Mouse (Mus musculus) midbrain, postnatal 0 days (tissue): ENCODE measurements around the gene Rpl34. TPM values are rescaled to one million over a fixed set of nuclear protein-coding genes. Genes with fewer than 3 reads are reported as not detected.

Experiments used
- ATAC-seq: fragments of 200-750 bp; cut with Nextera tagmentation; 2 replicates; pipeline ENCODE4 v1.8.0; 2017; ENCODE audit warnings: moderate number of reproducible peaks, mild to moderate bottlenecking, moderate TSS enrichment, moderate library complexity; ENCODE audit not compliant: low FRiP score
- DNase-seq: peaks from one replicate; pipeline ENCODE4 v3.0.0-alpha.2; 2015; ENCODE audit warnings: low spot score
- H3K27ac ChIP-seq: fragments of 300-500 bp; sonication (generic); 2 replicates; pipeline ENCODE4 v1.5.1; 2014; ENCODE audit warnings: low read depth, mild to moderate bottlenecking, low read length, mixed read lengths
- H3K27me3 ChIP-seq: fragments of 300-500 bp; sonication (generic); 2 replicates; pipeline ENCODE4 v1.6.1; 2014; ENCODE audit warnings: low read length, control low read depth, mixed read lengths; ENCODE audit not compliant: insufficient read depth
- H3K36me3 ChIP-seq: fragments of 300-500 bp; sonication (generic); 2 replicates; pipeline ENCODE4 v1.6.1; 2014; ENCODE audit warnings: low read length, control low read depth, mixed read lengths; ENCODE audit not compliant: insufficient read depth
- H3K4me1 ChIP-seq: fragments of 300-500 bp; sonication (generic); 2 replicates; pipeline ENCODE4 v1.6.1; 2014; ENCODE audit warnings: mild to moderate bottlenecking, control low read depth, antibody characterized with exemption, low read length, mixed read lengths; ENCODE audit not compliant: insufficient read depth
- H3K4me2 ChIP-seq: fragments of 300-500 bp; sonication (generic); 2 replicates; pipeline ENCODE4 v1.6.1; 2014; ENCODE audit warnings: low read depth, mild to moderate bottlenecking, low read length, mixed read lengths; ENCODE audit not compliant: poor library complexity, severe bottlenecking
- H3K4me3 ChIP-seq: fragments of 300-500 bp; sonication (generic); 2 replicates; pipeline ENCODE4 v1.5.1; 2014; ENCODE audit warnings: low read depth, mild to moderate bottlenecking, low read length, moderate library complexity
- H3K9ac ChIP-seq: fragments of 300-500 bp; sonication (generic); replicated peaks from 2 replicates; pipeline ENCODE4 v1.6.1; 2014; ENCODE audit warnings: mild to moderate bottlenecking, low read length, moderate library complexity, mixed read lengths; ENCODE audit not compliant: poor library complexity, severe bottlenecking
- H3K9me3 ChIP-seq: fragments of 300-500 bp; sonication (generic); 2 replicates; pipeline ENCODE4 v1.6.1; 2016; ENCODE audit warnings: low read length, control low read depth
- CTCF ChIP-seq: IDR thresholded peaks from 2 replicates; pipeline ENCODE4 v1.5.1; 2016; ENCODE audit warnings: antibody characterized with exemption, mild to moderate bottlenecking
- WGBS: fragments of 180-500 bp; shearing (Covaris S2); extraction: QIAGEN DNeasy Blood & Tissue Kit; methylation state at CpG from one replicate; pipeline ENCODE4 v1.1.7; 2014; 5-methylcytosine and 5-hydroxymethylcytosine counted together
- polyA plus RNA-seq: library from polyadenylated mRNA; unstranded; fragments of >200 nt; fragmentation: Nextera tagmentation; extraction: Ambion mirVana; gene quantifications from 2 replicates; pipeline ENCODE4 v1.2.1, GENCODE M21; 2015
- total RNA-seq: library from RNA; depleted of rRNA; stranded (reverse); fragments of >200 nt; gene quantifications from 2 replicates; pipeline ENCODE4 v1.2.3, GENCODE M21; 2014

The Rpl34 gene
- total and polyA plus RNA-seq, 2 experiments from 2014 or later, result 411 to 496 TPM

GRCm38 (mm10) chr3:130718871-130719270 lies 11.3 kb downstream of the Rpl34 start:
- H3K4me3 ChIP-seq, result no peak overlapping the region
- ATAC-seq, result no peak
- 77% methylated on average over 4 of the region's 4 CpGs for WGBS
- no peak overlapping the region for H3K9ac ChIP-seq
- DNase-seq, result no peak
- no peak overlapping the region for H3K27ac ChIP-seq
- H3K9me3 ChIP-seq, result no peaks in the 10 kb centered on the region
- no peaks in the 10 kb centered on the region for H3K36me3 ChIP-seq
- TF ChIP-seq CTCF, result no peak
- H3K27me3 ChIP-seq, result no peaks in the 10 kb centered on the region
- no peaks in the 10 kb centered on the region for H3K4me1 ChIP-seq
- H3K4me2 ChIP-seq, result no peak overlapping the region

- ATAC-seq (no peak), DNase-seq (no peak)
- Histone ChIP-seq H3K9ac (no peak overlapping the region), H3K36me3 (no peaks in the 10 kb centered on the region), H3K27ac (no peak overlapping the region), H3K9me3 (no peaks in the 10 kb centered on the region), H3K4me1 (no peaks in the 10 kb centered on the region), H3K4me2 (no peak overlapping the region), H3K27me3 (no peaks in the 10 kb centered on the region), H3K4me3 (no peak overlapping the region)
- no peak for TF ChIP-seq CTCF
- WGBS, result 84% methylated on average over 7 of the region's 7 CpGs
Measured at GRCm38 (mm10) chr3:130716555-130716954, 13.6 kb downstream of the Rpl34 start.

GRCm38 (mm10) chr3:130714775-130715568 lies 15.2 kb downstream of the Rpl34 start:
- Histone ChIP-seq H3K27ac (no peak overlapping the region), H3K4me2 (peak overlapping the region; percentile 52), H3K9ac (no peak overlapping the region), H3K9me3 (no peaks in the 10 kb centered on the region), H3K36me3 (no peaks in the 10 kb centered on the region), H3K27me3 (no peaks in the 10 kb centered on the region), H3K4me3 (peak overlapping the region; percentile 26), H3K4me1 (no peaks in the 10 kb centered on the region)
- WGBS, result 19% methylated on average over 22 of the region's 22 CpGs
- TF ChIP-seq CTCF, result peak; percentile 86
- peak; percentile 82 for DNase-seq
- ATAC-seq, result no peak

- Histone ChIP-seq H3K4me2 (no peak overlapping the region), H3K9ac (no peak overlapping the region), H3K9me3 (no peaks in the 10 kb centered on the region), H3K27ac (no peak overlapping the region), H3K27me3 (no peaks in the 10 kb centered on the region), H3K36me3 (no peaks in the 10 kb centered on the region), H3K4me1 (peaks cover 2% of the 10 kb centered on the region; the same call in 1 of the 2 replicates), H3K4me3 (no peak overlapping the region)
- DNase-seq, result no peak
- TF ChIP-seq CTCF, result no peak
- ATAC-seq, result no peak
- 57% methylated on average over 6 of the region's 6 CpGs for WGBS
Measured at GRCm38 (mm10) chr3:130712891-130713290, 17.3 kb downstream of the Rpl34 start.

GRCm38 (mm10) chr3:130710103-130710502 lies 20.1 kb downstream of the Rpl34 start:
- Histone ChIP-seq H3K27ac (no peak overlapping the region), H3K4me3 (no peak overlapping the region; the same call in 1 of the 2 replicates), H3K36me3 (no peaks in the 10 kb centered on the region), H3K9ac (no peak overlapping the region), H3K9me3 (no peaks in the 10 kb centered on the region), H3K4me2 (peak overlapping the region; percentile 81), H3K4me1 (peaks cover 9% of the 10 kb centered on the region; the same call in 1 of the 2 replicates), H3K27me3 (no peaks in the 10 kb centered on the region)
- no peak for TF ChIP-seq CTCF
- ATAC-seq (no peak), DNase-seq (no peak)
- WGBS, result 62% methylated on average over 7 of the region's 7 CpGs
